Mouse (Mus musculus) T-cell, adult 2 months (primary cell): ENCODE data around the gene Gm3752.
"Not testable (repeated sequence)": the region's sequence is repeated elsewhere in the genome, so short reads cannot be mapped to it uniquely, and the experiment has no call there.

Experiments
- DNase-seq: peaks from one replicate; pipeline ENCODE4 v3.0.0; 2022; ENCODE audit warnings: low spot score

Gm3752 gene

GRCm38 (mm10) chr14:7483662-7484061 is at the start of gene Gm3752:
Gene Gm3752 (minus strand): TSS chr14:7483762.
- not testable (repeated sequence) for DNase-seq

DNA sequence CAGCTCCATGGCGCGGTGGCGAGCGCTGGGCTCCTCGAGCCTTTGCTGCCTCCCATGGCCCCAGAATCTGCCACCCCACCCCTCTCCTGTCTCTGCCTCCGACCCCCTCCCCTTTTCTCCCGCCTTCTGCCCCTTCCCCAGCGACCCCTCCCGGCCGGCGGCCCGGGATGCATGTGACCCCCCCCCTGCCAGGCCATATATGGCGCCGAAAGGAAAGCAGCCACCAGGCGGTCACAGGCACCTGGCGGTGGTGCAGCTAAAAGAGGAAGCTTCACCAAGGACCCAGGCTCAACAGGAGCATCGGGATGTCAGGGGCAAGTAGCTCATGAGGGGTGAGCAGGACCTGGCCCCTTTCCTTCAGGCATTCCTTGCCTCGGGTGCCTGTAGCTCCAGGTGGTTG is 5.2 kb upstream of the Gm3752 start:
- not testable (repeated sequence) for DNase-seq

GRCm38 (mm10) chr14:7450817-7451216 is 32.7 kb downstream of the Gm3752 start, which contains the start of gene Gm3755:
Gene Gm3755 (minus strand): TSS chr14:7450917.
- DNase-seq: not testable (repeated sequence)

DNA sequence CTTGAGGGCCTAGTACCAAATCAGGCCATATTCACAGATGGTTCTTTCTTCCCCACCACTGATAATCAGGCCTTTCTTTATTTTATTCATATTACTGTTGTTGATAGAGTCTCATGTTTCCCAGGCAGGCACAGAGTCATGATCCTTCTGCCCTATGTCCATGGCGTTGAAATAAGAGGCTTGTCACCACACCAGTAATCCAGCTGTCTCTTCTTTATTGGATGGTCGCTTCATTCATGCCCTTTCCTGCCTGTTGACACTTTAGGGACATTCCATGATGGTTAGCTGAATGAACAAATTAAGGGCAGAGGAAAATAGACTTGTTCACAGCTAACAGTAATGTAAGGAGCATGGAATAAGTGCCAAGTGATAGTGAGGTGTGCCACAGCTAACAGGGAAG is 61.1 kb downstream of the Gm3752 start:
- DNase-seq: not testable (repeated sequence)
